Mouse (Mus musculus) urinary bladder, postnatal 0 days (tissue): ENCODE results near the gene Olfr310. TPM values are rescaled to one million over a fixed set of nuclear protein-coding genes. Genes with fewer than 3 reads are reported as not detected.

Experiments
- microRNA-seq: library from miRNA; unstranded; fragments of <30 nt; microRNA quantifications from one replicate; pipeline ENCODE4, GENCODE M21; 2016
- polyA plus RNA-seq: library from polyadenylated mRNA; unstranded; fragments of >200 nt; fragmentation: Nextera tagmentation; extraction: Ambion mirVana; gene quantifications from 2 replicates; pipeline ENCODE4 v1.2.1, GENCODE M21; 2015

Gene Olfr310
- not detected in 2 replicates for polyA plus RNA-seq

DNA sequence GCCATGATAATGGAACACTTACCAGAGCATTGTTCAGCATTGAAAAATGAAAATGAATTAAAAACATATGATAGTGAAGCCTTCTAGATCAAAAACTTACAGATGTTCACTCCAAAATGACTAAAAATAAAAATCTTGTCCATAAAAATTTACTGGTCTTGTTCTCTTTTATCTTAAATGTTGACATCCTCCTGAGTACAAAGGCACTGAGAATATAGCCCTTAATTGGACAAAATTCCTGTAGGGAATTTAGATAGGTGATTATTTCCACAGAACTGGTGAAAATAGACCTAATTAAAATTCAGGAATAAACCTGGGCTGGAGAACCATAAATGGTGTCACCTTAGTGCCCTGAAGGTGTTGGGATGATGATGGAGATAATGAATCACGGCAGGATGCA is at the start of gene Olfr310:
Olfr310 (minus strand) TSS at position 101 of the 400 bp plus-strand sequence.

DNA sequence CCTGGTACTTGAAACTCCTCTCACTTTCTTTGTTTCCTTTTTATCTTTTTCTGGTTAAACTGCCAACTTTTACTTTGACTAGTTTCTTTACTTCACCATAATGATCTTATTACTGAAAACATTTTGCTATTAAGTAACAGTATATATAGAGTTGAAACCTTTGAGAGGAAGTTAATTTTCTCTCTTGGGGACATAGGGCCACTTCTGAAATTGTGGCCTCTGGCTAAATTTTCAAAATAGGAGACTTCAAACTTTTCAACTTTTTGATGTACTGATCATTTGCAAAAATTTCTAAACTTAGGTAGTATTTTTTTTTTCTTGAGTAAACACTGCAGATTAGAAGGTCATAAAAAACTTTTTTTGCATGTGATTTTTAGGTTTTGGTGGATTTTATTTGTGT is 48.6 kb upstream of the Olfr310 start, which contains the start of gene Olfr308:
Olfr308 (minus strand) TSS at position 101 of the 400 bp plus-strand sequence.

DNA sequence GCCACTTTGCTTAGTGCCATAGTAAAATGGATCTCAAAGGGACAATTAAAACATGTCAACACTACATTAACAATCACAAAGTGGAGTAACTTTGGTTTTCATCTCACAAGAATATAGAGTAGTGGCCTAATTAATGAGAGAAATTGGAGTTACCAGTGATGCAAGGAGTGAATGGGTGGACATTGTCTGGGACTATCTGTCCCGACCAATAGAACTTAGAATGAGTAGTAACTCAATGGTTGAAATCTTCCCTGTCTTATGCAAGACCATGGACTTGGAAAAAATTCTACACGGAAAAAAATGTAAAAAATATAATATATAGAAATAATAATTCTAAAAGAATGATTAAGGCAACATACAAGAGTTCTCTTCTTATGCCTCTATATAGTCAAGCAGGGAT is 36.6 kb upstream of the Olfr310 start, which contains the start of gene Olfr309:
Olfr309 (minus strand) TSS at position 101 of the 400 bp plus-strand sequence.

DNA sequence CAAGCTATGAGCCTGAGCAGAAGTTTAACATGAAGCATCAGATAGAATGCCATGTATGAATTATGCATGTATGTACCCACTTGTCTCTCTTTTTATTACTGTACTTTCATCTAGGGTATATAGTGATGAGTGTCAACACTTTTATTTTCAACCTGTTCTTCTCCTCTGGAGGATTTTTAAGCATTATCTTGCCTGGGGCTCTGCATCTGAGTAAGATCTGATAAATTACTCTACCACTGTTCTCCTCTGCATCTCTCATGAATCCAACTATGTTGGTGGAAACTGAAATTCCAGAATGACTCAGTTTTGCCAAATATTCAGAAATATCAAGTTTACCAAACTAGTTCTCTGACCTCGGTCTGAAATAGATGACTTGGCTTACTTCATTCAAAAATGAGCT is 30.8 kb downstream of the Olfr310 start, which contains the start of gene Vmn2r76:
Vmn2r76 (minus strand) TSS at position 101 of the 400 bp plus-strand sequence.

Small RNA genes within 50 kb of the gene (microRNA-seq; reads per million reads assigned to microRNA genes)
- gene Gm23192 = not detected

Other genes starting within 250 kb of the Olfr310 start
- not detected in 2 replicates for gene Vmn2r75, start 105.4 kb downstream of the Olfr310 start, polyA plus RNA-seq
- not detected in 2 replicates for gene Vmn2r76, start 30.9 kb downstream of the Olfr310 start, polyA plus RNA-seq
- not detected in 2 replicates for gene Olfr309, start 36.5 kb upstream of the Olfr310 start, polyA plus RNA-seq
- not detected in 2 replicates for gene Olfr308, start 48.5 kb upstream of the Olfr310 start, polyA plus RNA-seq
- not detected in 2 replicates for gene Olfr307, start 60.4 kb upstream of the Olfr310 start, polyA plus RNA-seq
- gene Olfr305, start 89.8 kb upstream of the Olfr310 start, polyA plus RNA-seq = not detected in 2 replicates
- gene Olfr304, start 109.5 kb upstream of the Olfr310 start, polyA plus RNA-seq = not detected in 2 replicates
- not detected in 2 replicates for gene Olfr303, start 120.6 kb upstream of the Olfr310 start, polyA plus RNA-seq
- gene Olfr301, start 126.7 kb upstream of the Olfr310 start, polyA plus RNA-seq = not detected in 2 replicates
- not detected in 2 replicates for gene Olfr299, start 182.7 kb upstream of the Olfr310 start, polyA plus RNA-seq
- gene Olfr298, start 215.3 kb upstream of the Olfr310 start, polyA plus RNA-seq = not detected in 2 replicates
- gene Olfr297, start 242.8 kb upstream of the Olfr310 start, polyA plus RNA-seq = not detected in 2 replicates